Mouse (Mus musculus) layer of hippocampus, postnatal 36 days (tissue): Measurements from ENCODE around the gene Tmcc2. TPM values are rescaled to one million over a fixed set of nuclear protein-coding genes. Genes with fewer than 3 reads are reported as not detected.

Experiments used
- DNase-seq, 2 experiments: peaks; one replicate each; pipeline ENCODE4 v3.0.0; 2022
- total RNA-seq, 2 experiments: library from RNA; stranded (reverse); gene quantifications; 2 replicates each; pipeline ENCODE4 v1.2.3; 2021

The Tmcc2 gene
- total RNA-seq, 2 experiments from 2014 or later = 240 to 247 TPM

DNA sequence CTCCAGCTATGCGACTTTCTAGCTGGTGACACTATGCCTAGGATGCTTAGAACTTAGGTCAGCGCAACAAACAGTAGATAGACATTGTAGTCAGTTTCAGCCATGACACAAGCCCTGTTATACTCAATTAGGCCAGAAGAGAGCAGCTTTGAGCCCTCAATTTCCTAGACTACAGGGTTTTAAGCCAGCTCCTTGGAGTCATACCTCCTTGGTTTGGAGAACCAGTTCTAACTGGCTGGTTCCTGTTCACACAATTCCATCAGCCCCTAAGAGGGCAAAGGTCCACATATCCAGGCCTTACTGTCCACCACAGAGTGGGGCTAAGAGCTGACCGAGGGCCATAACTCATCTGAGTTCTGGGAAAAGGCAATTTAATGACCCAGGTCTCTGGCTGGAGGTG is 78.4 kb downstream of the Tmcc2 start:
- DNase-seq = no peak

- DNase-seq = no peak
These were observed 79.0 kb downstream of the Tmcc2 start for GRCm38 (mm10) chr1:132312043-132312442.

DNA sequence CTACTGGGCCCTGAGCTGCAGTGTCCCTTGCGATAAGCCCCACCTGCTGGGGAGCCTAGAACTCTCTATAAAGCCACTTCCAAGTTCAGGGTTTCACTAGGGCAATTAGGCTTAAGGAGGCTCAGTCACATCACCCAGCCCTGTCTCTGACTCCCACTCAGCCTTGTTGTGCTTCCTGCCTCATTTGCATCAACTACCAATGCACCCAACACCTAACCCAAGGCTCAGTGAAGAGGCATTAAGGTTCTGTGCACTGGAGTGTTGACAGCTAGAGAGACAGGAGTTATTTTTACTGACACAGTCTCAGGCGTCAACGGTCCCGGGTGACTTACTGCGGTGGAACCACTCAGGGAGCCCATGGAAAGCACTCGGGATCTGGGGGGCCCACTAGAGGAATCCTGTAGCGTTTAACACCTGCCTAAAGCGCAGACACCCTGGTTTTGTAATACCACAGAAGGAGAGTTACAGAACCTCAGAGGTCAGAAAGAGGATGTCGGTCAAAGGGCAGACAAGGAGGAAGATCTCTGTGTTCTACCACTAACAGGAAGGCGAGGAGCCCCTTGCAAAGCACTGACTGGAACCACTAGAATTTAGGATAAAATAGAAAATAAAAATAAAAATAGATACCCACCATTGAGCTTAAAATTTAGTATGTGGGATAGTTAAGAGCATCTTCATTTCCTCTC is 79.8 kb downstream of the Tmcc2 start:
- no peak for DNase-seq

DNA sequence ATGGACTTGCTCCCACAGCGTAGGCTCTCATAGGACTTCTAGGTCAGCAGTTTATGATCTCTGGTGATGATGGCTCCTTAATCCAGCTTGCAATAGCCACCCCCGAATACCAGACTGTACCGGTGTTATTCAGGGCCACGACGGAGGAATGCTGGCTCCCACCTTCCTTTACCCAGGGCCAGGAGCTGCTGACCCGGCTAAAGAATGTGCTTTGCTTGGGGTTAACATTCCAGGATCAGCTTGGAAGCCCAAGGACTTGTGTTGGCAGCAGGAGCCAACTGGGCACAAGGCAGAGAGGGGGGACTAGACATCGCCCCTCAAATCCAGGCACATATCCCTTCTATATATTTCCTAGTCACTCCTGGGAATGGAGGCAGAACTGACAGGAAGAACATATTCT is 80.3 kb downstream of the Tmcc2 start:
- DNase-seq = no peak

DNA sequence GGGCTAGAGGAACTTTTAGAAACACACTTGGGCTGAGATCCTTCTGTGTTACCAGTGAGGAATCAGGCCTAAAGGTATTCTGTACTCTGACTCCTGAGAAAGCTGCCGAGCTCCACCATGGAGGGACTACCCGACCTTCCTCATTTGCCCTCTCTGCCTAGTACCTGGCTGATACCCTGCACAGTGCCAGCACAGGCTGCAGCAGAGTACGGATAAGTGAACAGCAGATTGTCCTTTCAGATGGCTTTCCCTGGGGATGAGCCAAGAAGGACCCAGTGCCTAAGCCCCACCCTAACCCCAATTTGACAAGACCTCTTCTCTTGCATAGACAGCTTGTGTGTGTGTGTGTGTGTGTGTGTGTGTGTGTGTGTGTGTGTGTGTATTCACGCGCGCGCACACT is 82.4 kb downstream of the Tmcc2 start:
- DNase-seq = no peak

GRCm38 (mm10) chr1:132307962-132308361 is 83.1 kb downstream of the Tmcc2 start:
- no peak for DNase-seq

DNA sequence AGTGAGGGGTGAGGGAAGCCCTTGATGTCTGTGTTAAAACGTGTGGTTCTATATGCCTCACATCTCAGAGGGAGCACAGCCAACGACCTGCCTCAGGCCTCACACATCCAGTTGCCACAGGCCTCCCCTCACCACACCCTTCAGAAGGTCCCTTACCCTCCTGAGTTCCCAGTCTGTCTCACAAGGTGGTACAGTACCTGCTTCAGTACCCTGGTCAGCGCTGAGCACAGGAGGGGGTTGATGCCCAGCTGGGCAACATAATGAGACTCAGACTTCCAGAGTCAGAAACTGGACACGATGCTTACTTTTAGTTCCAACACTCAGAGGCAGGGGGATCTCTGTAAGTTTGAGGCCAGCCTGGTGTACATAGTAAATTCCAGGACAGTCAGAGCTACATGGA is 84.3 kb downstream of the Tmcc2 start:
- no peak for DNase-seq

Other genes starting within 250 kb of the Tmcc2 start
- under 1 TPM in 1 of 2 experiments, not detected in 1; 0.58 TPM for gene Lemd1, start 199.8 kb downstream of the Tmcc2 start, total RNA-seq
- gene AC124108.1, start 199.8 kb downstream of the Tmcc2 start, total RNA-seq = under 1 TPM; 0.46 to 0.50 TPM
- not detected for gene Gm10188, start 161.5 kb downstream of the Tmcc2 start, total RNA-seq
- 1 to 10 TPM; 3.0 to 3.3 TPM for gene Klhdc8a, start 92.7 kb downstream of the Tmcc2 start, total RNA-seq
- gene Nuak2, start 75.2 kb downstream of the Tmcc2 start, total RNA-seq = 1 to 10 TPM in 1 of 2 experiments, under 1 TPM in 1; 0.63 to 1.1 TPM
- gene Dstyk, start 26.3 kb upstream of the Tmcc2 start, total RNA-seq = 10 to 100 TPM; 53.1 to 54.0 TPM
- 10 to 100 TPM; 69.1 to 71.6 TPM for gene Rbbp5, start 86.1 kb upstream of the Tmcc2 start, total RNA-seq
- gene Tmem81, start 114.9 kb upstream of the Tmcc2 start, total RNA-seq = 1 to 10 TPM; 5.1 to 7.3 TPM
- 10 to 100 TPM; 71.6 to 85.6 TPM for gene Cntn2, start 152.0 kb upstream of the Tmcc2 start, total RNA-seq